In genomic region chr14:73374315-73374890, GRCm38 (mm10) we compare ENCODE assay signal across 9 mouse cellular contexts. TPM values are rescaled to one million over a fixed set of nuclear protein-coding genes. Genes with fewer than 3 reads are reported as not detected.
DNase-seq lines count a peak whose midpoint lies in the region; TF ChIP-seq lines count a peak whose summit lies in the region.
"Had no signal": no experiment of that assay in that cellular context is flagged by ENCODE, and none has a peak within 500 bp of the region (broad histone marks: within the 10 kb centered on the region; RNA-seq: fewer than 3 reads in every experiment).

No protein-coding gene starts in this region.

- TF ChIP-seq POLR2A in brain, embryonic 14.5 days (IDR thresholded peaks at IDR 0.05; ENCODE audit: borderline replicate concordance, extremely low read depth, insufficient read depth, insufficient read length, poor library complexity, severe bottlenecking) = no peak

- intact Hi-C loops in heart, postnatal 10 days (cut with DNase I) = no loop called here

- TF ChIP-seq CTCF in brain, embryonic 14.5 days (IDR thresholded peaks at IDR 0.05; ENCODE audit: borderline replicate concordance, extremely low read depth, insufficient read depth, insufficient read length) = no peak

- peak; percentile 38 to 50 for DNase-seq in heart, postnatal 10 days
- no peak for DNase-seq in heart, postnatal 4 days
- DNase-seq in brain, embryonic 14.5 days (ENCODE audit: low read depth) = peak; percentile 14
- peak; percentile 94 for DNase-seq in kidney, adult 9 months
- peak; percentile 48 for DNase-seq in lung, postnatal 36 days
- DNase-seq in urinary bladder, adult 18-20 months (ENCODE audit: low spot score in 2 of 2) = no peak
- no peak for DNase-seq in adipocyte (ENCODE audit: low spot score)
- DNase-seq in spleen, postnatal 10 days (ENCODE audit: low spot score in 2 of 2) = no peak
- DNase-seq: cerebellum, adult 9-10 months had no signal

RNA-seq across cellular contexts. Expression of gene Itm2b, which starts 10.7 kb away (rescaled TPM):
- 100 to 1,000 TPM; 625 to 643 TPM for total RNA-seq in heart, postnatal 10 days (2021)
- 100 to 1,000 TPM; 441 to 466 TPM for total RNA-seq in heart, postnatal 4 days (2021)
- polyA plus RNA-seq in brain, embryonic 14.5 days (2012; rRNA removed) = 371 and 377 TPM in 2 replicates

RNA-seq across cellular contexts. Expression of gene Rb1, which starts 48.8 kb away (rescaled TPM):
- total RNA-seq in heart, postnatal 10 days (2021) = 10 to 100 TPM; 20.0 to 20.8 TPM
- total RNA-seq in heart, postnatal 4 days (2021) = 10 to 100 TPM; 16.9 to 19.2 TPM
- 31.1 and 38.2 TPM in 2 replicates for polyA plus RNA-seq in brain, embryonic 14.5 days (2012; rRNA removed)

Comparison
In these comparisons a context has a peak if more than half of its experiments do, and no peak if none do; other contexts are left out.
1. DNase-seq: peak in heart, postnatal 10 days (2 of 2), brain, embryonic 14.5 days (single experiment), kidney, adult 9 months (single experiment) and lung, postnatal 36 days (single experiment); none in heart, postnatal 4 days (single experiment), urinary bladder, adult 18-20 months (0 of 2), adipocyte (single experiment) and spleen, postnatal 10 days (0 of 2).